Mouse (Mus musculus) NIH3T3 (cell line): ENCODE data around the gene Yars.

Source experiments
- DNase-seq: peaks from one replicate; pipeline ENCODE4 v3.0.0-alpha.2; 2012; ENCODE audit warnings: low read depth

Yars gene

DNA sequence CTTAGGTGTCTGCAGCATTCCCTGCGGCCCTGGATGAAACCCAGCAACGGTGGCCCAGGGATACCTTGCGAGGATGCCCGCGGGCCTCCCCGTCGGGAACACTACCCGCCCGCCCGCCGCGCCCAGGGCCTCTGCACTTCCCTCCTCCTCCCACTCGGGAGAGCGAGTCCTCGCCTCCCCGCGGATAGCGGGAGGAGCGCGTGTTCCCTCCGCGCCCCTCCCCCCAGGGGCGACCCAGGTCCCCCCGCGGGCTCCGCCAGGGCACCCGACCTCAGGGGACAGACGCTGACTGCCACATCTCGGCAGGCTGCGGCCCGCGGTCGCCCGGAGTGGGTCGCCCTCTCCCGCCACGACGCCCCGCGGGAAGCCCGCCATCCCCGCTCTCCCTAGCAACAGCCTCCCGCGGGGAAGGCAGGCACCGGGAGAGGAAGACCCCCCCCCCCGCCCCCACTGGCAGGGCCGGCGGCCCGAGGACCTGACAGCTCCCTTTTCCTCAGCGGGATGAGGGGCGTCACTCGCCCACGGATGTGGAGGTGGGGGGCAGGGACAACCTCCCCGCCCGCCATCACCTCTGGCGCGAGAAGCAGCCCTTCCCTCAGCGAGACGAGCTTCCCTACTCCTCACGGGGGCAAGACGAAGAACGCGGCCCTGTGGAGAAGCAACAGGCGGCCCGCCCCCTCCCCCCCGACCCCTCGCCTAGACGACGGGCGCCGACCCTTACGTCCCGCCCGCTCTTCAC, 588 bp upstream of the Yars start:
- peak; percentile 76 for DNase-seq

GRCm38 (mm10) chr4:129190538-129190937, 978 bp downstream of the Yars start:
- DNase-seq, result peak; percentile 51

GRCm38 (mm10) chr4:129191691-129192090, 2.1 kb downstream of the Yars start:
- DNase-seq, result no peak

GRCm38 (mm10) chr4:129194280-129194679, 4.7 kb downstream of the Yars start:
- DNase-seq, result no peak

DNA sequence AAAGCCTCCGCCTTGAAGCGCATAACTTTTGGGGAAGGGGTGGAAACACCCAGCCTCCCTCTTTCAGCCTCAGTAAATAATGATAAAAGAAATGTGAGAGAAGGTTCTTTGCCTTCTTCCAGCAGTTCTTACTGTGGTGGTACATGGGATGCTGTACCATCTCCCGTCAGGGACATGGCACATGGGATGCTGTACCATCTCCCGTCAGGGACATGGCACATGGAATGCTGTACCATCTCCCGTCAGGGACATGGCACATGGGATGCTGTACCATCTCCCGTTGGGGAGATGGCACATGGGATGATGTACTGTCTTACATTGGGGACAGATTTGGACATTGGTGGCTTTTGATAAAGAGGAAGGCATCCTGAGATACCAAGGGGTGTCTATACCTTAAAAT, 8.0 kb downstream of the Yars start:
- DNase-seq, result no peak

GRCm38 (mm10) chr4:129204655-129205054, 15.1 kb downstream of the Yars start:
- DNase-seq, result peak; percentile 97

DNA sequence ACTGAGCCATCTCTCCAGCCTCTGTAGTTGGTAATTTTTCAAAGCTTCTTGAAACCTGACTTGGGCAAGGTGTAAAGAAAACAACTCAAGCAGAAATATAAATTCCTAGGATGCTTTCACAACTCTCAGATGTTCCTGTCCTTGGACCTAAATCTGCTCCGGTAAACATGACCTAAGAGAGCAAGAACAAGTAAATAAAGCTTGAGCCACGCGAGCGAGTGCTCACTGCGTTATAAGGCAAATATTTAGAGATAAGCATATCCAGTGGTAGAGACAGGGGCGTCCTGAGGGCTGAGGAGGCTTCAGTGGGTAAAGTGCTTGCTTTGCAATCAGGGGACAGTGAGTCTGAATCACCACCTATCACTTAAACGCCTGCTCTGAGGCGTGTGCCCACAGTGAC, 17.2 kb downstream of the Yars start:
- DNase-seq, result no peak

- DNase-seq, result peak; percentile 70
Measured at GRCm38 (mm10) chr4:129209504-129209903, 19.9 kb downstream of the Yars start.

GRCm38 (mm10) chr4:129211461-129211860, 21.9 kb downstream of the Yars start:
- peak; percentile 80 for DNase-seq

DNA sequence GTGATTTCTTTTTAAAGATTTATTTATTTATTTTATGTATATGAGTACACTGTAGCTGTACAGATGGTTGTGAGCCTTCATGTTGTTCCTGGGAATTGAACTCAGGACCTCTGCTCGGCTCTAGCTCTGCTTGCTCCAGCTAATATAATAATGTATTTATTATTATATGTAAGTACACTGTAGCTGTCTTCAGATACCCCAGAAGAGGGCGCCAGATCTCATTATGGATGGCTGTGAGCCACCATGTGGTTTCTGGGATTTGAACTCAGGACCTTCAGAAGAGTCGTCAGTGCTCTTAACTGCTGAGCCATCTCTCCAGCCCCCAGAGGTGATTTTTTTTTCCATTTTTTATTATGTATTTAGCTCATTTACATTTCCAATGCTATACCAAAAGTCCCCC, 22.9 kb downstream of the Yars start:
- DNase-seq, result peak; percentile 58

DNA sequence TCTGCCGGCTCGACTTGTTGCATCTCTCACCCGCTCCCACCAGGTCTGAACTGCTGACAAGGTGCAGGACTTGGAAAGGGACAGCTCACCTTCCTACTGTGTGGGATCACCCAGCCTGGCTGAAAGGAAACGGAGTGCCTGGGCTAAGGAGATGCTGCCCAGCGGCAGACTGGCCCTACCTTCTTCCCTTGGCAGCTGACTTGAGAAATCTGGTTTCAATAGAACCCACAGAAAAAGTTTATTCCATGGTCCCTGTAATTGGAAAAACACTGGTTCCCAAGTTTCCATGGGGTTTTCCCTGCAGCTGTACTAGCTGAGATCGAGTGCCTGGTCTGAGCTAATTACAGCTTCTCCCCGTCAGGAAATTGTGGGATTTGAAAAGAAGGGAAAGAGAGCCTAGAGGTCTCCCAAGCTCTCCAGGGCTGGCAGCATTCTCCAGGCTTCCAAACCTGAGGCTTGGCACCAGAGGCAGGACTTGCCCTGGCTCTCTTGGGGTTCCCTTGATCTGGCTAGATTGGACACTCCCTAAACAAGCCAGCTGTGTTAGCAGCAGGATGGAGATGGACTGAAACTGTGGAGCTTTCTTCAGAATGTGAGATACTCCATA, 29.1 kb downstream of the Yars start:
- DNase-seq, result peak; percentile 55

GRCm38 (mm10) chr4:129219198-129219597, 29.6 kb downstream of the Yars start:
- DNase-seq, result no peak

DNA sequence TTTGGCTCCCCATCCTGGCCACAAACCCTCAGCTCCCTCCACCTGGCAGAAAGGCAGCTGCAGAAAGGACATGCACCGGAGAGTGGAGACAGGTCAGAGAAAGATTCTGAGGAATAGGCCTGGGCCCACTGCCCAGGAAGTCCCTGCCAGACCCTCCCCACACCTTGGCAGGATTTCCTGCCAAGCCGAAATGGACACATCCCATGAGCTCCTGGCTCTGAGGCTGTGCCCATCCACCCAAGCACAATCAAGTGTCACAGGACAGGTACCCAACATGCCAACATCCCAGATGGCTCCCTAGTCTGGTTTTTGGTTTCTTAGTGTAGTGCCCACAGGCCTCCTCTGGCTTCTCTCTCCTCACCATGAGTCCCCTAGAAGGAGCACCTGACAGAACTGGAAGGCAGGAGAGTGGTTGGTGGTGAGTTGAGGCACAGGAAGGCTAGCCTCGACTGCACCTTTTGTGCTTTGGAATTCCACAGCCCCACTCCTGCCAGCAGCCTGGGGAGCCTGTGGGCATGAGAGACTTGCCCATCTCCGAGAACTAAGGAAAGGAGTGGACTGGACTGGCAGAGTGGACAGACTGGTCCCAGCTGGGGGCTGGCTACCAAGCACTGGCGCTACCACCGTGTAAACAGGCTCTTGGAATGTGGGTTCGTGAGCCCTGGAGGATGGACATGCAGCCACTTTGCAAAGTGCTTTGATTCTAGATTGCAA, 31.0 kb downstream of the Yars start:
- no peak for DNase-seq

- no peak for DNase-seq
Measured at GRCm38 (mm10) chr4:129221097-129222010, 31.8 kb downstream of the Yars start.

GRCm38 (mm10) chr4:129222019-129222925, 32.7 kb downstream of the Yars start:
- no peak for DNase-seq

DNA sequence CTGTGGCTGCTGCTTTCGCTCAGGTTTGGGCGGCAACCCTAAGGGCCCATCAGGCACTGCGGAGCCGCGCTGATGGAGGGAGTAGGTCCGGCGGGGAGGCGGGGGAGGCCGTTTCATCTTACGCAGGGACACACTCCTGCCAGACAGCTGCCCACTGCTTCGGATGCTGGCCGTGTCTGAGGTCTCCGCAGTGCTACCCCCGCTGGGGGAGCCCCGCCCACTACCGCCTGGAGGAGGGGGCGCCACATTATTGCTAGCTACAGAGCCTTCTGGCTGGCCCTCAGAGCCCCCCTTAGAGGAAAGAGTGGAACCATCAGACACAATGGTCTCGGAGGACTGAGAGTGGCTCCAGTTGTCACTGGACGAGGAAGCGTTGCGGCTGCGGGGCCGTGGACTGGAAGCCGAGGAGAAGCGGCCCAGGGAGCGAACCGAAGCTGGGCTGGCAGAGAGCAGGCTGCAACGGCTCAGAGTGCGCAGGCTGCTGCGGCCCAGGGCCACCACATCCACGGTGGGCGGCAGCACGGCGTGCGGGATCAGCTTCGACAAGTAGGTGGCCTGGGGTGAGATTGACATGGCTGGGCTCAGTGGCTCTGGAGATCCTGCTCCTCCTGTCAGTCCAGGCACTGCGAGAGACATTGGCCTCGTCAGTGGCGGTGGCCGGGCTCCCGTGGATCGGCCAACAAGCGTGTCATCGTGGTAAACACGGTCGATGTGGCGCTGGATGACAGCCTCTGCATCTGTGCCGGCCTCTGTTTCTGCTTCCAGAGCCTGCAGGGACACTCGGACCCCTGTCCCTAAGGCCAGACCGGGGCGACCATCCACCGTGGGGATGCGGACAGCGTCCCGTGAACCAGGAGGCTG, 34.1 kb downstream of the Yars start:
- DNase-seq, result no peak

GRCm38 (mm10) chr4:129225315-129225714, 35.8 kb downstream of the Yars start:
- DNase-seq, result no peak

DNA sequence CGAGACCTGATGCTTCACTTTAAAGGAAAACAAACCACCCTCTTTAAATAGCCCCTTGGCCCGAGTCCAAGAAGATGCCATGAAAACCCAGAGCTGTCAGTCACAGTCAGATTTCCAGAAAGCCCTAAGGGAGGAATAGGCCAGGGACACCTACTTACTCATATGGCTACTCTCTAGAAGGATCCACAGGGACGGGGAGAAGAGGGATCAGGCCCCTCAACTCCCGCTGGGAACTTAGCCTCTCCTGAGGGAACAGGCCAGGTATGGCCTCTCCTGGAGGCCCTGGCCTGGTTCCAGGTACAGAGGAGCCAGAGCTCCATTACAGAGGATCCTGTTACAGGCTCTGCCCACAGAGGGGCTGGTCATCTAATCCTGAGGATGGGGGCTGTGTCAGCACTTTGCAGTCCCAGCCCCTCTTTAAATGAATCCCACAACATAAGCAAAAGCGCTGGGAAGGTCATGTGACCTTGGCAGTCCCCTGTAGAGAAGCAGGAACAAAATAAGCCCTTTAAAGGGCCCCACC, 36.9 kb downstream of the Yars start:
- peak; percentile 62 for DNase-seq

GRCm38 (mm10) chr4:129227170-129227984, 37.8 kb downstream of the Yars start:
- DNase-seq, result no peak
